Mouse (Mus musculus) heart, embryonic 16.5 days (tissue): ENCODE data around the gene Crlf2. TPM values are rescaled to one million over a fixed set of nuclear protein-coding genes. Genes with fewer than 3 reads are reported as not detected.

Experiments
- ATAC-seq: fragments of 200-750 bp; cut with Nextera tagmentation; replicated peaks from 2 replicates; pipeline ENCODE4 v1.8.0; 2017; ENCODE audit warnings: moderate number of reproducible peaks; ENCODE audit not compliant: insufficient read depth, low FRiP score; ENCODE audit errors: extremely low read depth
- H3K27ac ChIP-seq: fragments of 300-500 bp; sonication (generic); 2 replicates; pipeline ENCODE4 v1.5.1; 2014; ENCODE audit warnings: mild to moderate bottlenecking, low read length, control low read depth, moderate library complexity
- H3K27me3 ChIP-seq: fragments of 300-500 bp; sonication (generic); 2 replicates; pipeline ENCODE4 v1.6.1; 2014; ENCODE audit warnings: low read length, mixed read lengths; ENCODE audit not compliant: control insufficient read depth, insufficient read depth
- H3K36me3 ChIP-seq: fragments of 300-500 bp; sonication (generic); 2 replicates; pipeline ENCODE4 v1.6.1; 2014; ENCODE audit not compliant: control insufficient read depth, insufficient read depth
- H3K4me1 ChIP-seq: fragments of 300-500 bp; sonication (generic); 2 replicates; pipeline ENCODE4 v1.6.1; 2014; ENCODE audit warnings: low read length, mixed read lengths; ENCODE audit not compliant: control insufficient read depth, insufficient read depth
- H3K4me2 ChIP-seq: fragments of 300-500 bp; sonication (generic); 2 replicates; pipeline ENCODE4 v1.6.1; 2014; ENCODE audit warnings: low read depth, mild to moderate bottlenecking, control low read depth, low read length
- H3K4me3 ChIP-seq: fragments of 300-500 bp; sonication (generic); 2 replicates; pipeline ENCODE4 v1.5.1; 2014; ENCODE audit warnings: mild to moderate bottlenecking, control low read depth, low read length
- H3K9ac ChIP-seq: fragments of 300-500 bp; sonication (generic); 2 replicates; pipeline ENCODE4 v1.6.1; 2014; ENCODE audit warnings: low read length, control low read depth
- H3K9me3 ChIP-seq: fragments of 300-500 bp; sonication (generic); replicated peaks from 2 replicates; pipeline ENCODE4 v1.6.1; 2016; ENCODE audit warnings: low read length; ENCODE audit not compliant: control insufficient read depth
- WGBS: fragments of 180-500 bp; shearing (Covaris S2); extraction: QIAGEN DNeasy Blood & Tissue Kit; methylation state at CpG from one replicate; pipeline ENCODE4 v1.1.7; 2014; 5-methylcytosine and 5-hydroxymethylcytosine counted together
- polyA plus RNA-seq: library from polyadenylated mRNA; unstranded; fragments of >200 nt; fragmentation: Nextera tagmentation; extraction: Ambion mirVana; gene quantifications from 2 replicates; pipeline ENCODE4 v1.2.1, GENCODE M21; 2015

The Crlf2 gene
- polyA plus RNA-seq, 1 experiment from 2014 or later = 9.0 TPM

DNA sequence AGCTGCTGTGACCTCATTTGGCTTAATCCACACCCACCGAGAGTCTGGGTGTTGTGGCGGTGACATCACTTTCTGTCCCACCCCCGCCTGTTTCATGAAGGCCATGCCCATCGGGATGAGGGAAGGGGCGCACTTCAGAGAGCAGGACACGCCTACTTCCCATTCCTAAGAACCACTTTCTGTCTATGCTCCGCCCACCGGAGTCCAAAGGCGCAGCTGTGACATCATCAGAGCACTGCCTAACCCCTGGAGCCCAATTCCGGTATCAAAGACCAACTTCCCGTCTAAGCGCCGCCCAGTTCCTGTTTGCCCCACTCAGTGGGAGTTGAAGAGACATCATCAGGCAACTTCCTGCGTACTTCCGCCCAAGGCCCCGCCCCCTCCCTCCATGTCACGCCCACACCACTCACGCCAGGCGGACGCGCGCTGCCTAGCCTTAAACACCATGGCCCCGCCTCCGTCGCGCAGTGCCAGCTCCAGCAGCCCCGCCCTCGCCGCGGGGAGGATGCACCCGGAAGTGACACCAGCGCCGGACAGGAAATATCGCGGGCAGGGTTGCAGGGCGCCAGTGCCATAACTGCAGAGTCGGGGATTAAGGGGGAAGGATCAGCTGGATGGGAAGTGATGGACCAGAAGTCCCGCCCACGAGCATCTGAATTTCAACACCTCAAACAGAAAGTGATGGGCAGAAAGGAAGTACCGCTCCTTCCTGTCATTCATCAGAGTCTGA lies 2.0 kb downstream of the Crlf2 start:
- Histone ChIP-seq H3K4me3 (peak overlapping the region; percentile 77), H3K9me3 (peaks cover 51% of the 10 kb centered on the region), H3K9ac (peak overlapping the region; percentile 48; the same call in 1 of the 2 replicates), H3K4me2 (peak overlapping the region; percentile 81), H3K4me1 (no peaks in the 10 kb centered on the region), H3K36me3 (peaks cover 27% of the 10 kb centered on the region), H3K27me3 (no peaks in the 10 kb centered on the region), H3K27ac (peak overlapping the region; percentile 90)
- 10% methylated on average over 40 of the region's 40 CpGs for whole genome bisulfite sequencing
- ATAC-seq = peak; percentile 51

DNA sequence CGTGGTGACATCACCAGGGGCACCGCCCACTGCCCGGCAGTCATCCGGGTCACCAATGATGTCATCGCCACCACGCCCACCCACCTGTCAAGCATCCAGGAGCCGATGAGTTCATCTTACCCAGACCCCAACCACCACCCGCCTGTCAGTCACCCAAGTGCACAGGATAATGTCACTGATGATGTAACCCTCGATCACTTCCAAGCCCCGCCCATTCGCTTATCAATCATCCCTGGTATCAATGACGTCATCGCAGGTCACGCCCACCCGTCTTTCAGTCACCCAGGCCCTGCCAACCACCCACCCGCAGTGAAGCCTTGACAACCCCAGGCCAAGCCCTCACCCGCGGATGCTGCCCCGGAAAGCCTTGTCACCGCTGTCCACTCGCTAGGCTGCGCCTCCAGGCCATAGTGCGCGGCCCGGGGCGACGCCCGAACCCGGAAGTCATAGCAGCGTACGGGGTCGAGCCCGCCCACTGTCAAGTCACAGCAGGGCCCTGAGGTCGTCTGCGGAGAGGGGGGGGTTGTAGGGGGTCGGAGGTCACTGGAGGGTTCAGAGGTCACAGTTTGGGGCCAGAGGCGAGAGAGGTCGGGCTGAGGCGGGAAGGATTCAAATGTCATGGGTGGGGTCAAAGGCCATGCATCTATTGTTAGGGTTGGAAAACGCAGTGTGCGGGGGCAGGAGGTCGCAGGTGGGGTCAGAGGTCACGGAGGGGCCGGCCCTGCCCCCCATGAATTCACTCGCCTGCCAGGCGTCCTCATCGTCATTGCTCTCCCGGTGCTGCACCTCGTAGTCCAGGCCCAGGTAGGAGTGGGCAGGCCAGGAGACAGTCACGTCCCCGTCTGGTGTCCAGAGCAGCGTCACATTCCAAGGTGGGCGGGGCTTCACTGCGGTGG lies 2.9 kb downstream of the Crlf2 start:
- peaks cover 57% of the 10 kb centered on the region for H3K9me3 ChIP-seq
- H3K4me1 ChIP-seq = no peaks in the 10 kb centered on the region
- H3K27me3 ChIP-seq = no peaks in the 10 kb centered on the region
- H3K27ac ChIP-seq = no peak overlapping the region; the same call in 1 of the 2 replicates
- ATAC-seq = no peak
- H3K9ac ChIP-seq = no peak overlapping the region
- WGBS = 71% methylated on average over 54 of the region's 54 CpGs
- H3K36me3 ChIP-seq = peaks cover 31% of the 10 kb centered on the region
- peak overlapping the region; percentile 77 for H3K4me3 ChIP-seq
- peak overlapping the region; percentile 81; the same call in 1 of the 2 replicates for H3K4me2 ChIP-seq

GRCm38 (mm10) chr5:109555236-109555675 lies 3.5 kb downstream of the Crlf2 start:
- no peak for ATAC-seq
- no peak overlapping the region for H3K9ac ChIP-seq
- no peaks in the 10 kb centered on the region for H3K4me1 ChIP-seq
- H3K27ac ChIP-seq = no peak overlapping the region
- peaks cover 61% of the 10 kb centered on the region for H3K9me3 ChIP-seq
- WGBS = 82% methylated on average over 22 of the region's 26 CpGs
- no peaks in the 10 kb centered on the region for H3K27me3 ChIP-seq
- H3K4me2 ChIP-seq = no peak overlapping the region
- H3K36me3 ChIP-seq = peaks cover 31% of the 10 kb centered on the region
- H3K4me3 ChIP-seq = no peak overlapping the region

GRCm38 (mm10) chr5:109554091-109555050 lies 4.4 kb downstream of the Crlf2 start:
- no peak for ATAC-seq

GRCm38 (mm10) chr5:109553160-109553930 lies 5.4 kb downstream of the Crlf2 start:
- ATAC-seq = no peak
- no peaks in the 10 kb centered on the region for H3K4me1 ChIP-seq
- H3K9me3 ChIP-seq = peaks cover 62% of the 10 kb centered on the region
- WGBS = 54% methylated on average over 18 of the region's 18 CpGs
- H3K4me2 ChIP-seq = no peak overlapping the region
- H3K27me3 ChIP-seq = no peaks in the 10 kb centered on the region
- no peak overlapping the region for H3K27ac ChIP-seq
- peaks cover 31% of the 10 kb centered on the region for H3K36me3 ChIP-seq
- H3K9ac ChIP-seq = no peak overlapping the region
- H3K4me3 ChIP-seq = no peak overlapping the region

More at GRCm38 (mm10) chr5:109554091-109555050, 4.4 kb downstream of the Crlf2 start:
- H3K4me1 ChIP-seq = no peaks in the 10 kb centered on the region
- no peak overlapping the region for H3K9ac ChIP-seq
- H3K36me3 ChIP-seq = peaks cover 31% of the 10 kb centered on the region
- H3K27ac ChIP-seq = no peak overlapping the region
- 78% methylated on average over 30 of the region's 30 CpGs for WGBS
- H3K27me3 ChIP-seq = no peaks in the 10 kb centered on the region
- no peak overlapping the region for H3K4me3 ChIP-seq
- no peak overlapping the region for H3K4me2 ChIP-seq
- peaks cover 62% of the 10 kb centered on the region for H3K9me3 ChIP-seq

DNA sequence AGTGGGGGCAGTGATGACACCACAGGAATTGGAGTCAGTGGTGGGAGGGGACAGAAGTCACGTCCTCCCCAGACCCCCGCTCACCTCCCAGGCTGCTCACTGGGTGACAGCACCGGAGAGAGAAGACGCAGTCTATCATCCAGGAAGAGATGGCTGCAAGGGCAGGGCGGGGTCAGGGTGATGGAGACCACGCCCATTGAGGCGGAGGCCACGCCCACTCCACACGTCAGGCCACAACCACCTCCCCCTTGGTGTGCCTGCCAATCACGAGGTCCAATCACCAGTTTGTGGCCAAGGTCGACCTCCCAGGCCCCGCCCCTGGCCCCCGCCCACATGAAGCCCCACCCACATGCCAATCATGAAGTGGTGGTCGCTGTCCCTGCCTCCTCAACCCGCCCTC lies 6.3 kb downstream of the Crlf2 start:
- Histone ChIP-seq H3K4me1 (no peaks in the 10 kb centered on the region), H3K4me2 (no peak overlapping the region), H3K27me3 (no peaks in the 10 kb centered on the region), H3K36me3 (peaks cover 31% of the 10 kb centered on the region), H3K9ac (no peak overlapping the region), H3K9me3 (peaks cover 62% of the 10 kb centered on the region), H3K4me3 (no peak overlapping the region), H3K27ac (no peak overlapping the region)
- no peak for ATAC-seq
- WGBS = 75% methylated on average over 14 of the region's 15 CpGs

DNA sequence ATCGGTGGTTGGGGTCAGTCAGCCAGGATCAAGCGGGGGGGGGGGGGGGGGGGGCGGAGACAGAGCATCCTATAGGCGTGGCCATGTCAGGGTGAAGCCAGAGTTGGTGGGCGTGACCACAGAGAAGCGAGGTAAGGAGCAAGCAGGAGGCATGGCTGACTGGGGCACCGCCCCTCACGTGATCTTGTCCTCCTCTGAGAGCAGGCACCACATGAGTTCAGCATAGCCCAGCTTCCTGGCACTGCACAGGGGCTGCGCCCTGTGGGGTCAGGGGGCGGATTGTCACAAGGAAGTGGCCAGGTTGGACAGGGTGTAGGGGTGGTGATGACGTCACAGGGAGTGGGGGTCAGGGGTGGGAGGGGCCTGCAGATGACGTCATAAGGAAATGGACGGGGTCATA lies 6.7 kb downstream of the Crlf2 start:
- 83% methylated on average over 11 of the region's 13 CpGs for WGBS
- peaks cover 62% of the 10 kb centered on the region for H3K9me3 ChIP-seq
- no peaks in the 10 kb centered on the region for H3K27me3 ChIP-seq
- no peak overlapping the region for H3K27ac ChIP-seq
- H3K36me3 ChIP-seq = peaks cover 31% of the 10 kb centered on the region
- ATAC-seq = no peak
- no peak overlapping the region for H3K9ac ChIP-seq
- H3K4me3 ChIP-seq = no peak overlapping the region
- no peaks in the 10 kb centered on the region for H3K4me1 ChIP-seq
- no peak overlapping the region for H3K4me2 ChIP-seq
